Mouse (Mus musculus) MEL (cell line): ENCODE measurements at regions not wholly inside any gene's neighbourhood (a gene's known extent, or its start where the extent isn't known, plus 50 kb on each side); places are given as distances from the start of the nearest gene placed in this dataset.
"Not testable (repeated sequence)": the region's sequence is repeated elsewhere in the genome, so short reads cannot be mapped to it uniquely, and the experiment has no call there.

Experiments used
- DNase-seq: peaks from one replicate; pipeline ENCODE4 v3.0.0; 2011; ENCODE audit warnings: low read depth, low spot score
- H3K27ac ChIP-seq: 2 replicates; pipeline ENCODE4 v1.5.1; 2012; ENCODE audit warnings: low read depth, mild to moderate bottlenecking, control low read depth, low read length, moderate library complexity; ENCODE audit not compliant: control insufficient read depth
- H3K27me3 ChIP-seq, 2 experiments: fragments of 150-350 bp in 1 of 2; sonication (generic) in 1 of 2; 2 replicates each; pipeline ENCODE4 v1.6.1; 2012; ENCODE audit warnings: low read length in 2 of 2, mild to moderate bottlenecking in 2 of 2, improper control_type of control experiment in 1 of 2, moderate library complexity in 1 of 2; ENCODE audit not compliant: insufficient read depth in 2 of 2, control insufficient read depth in 1 of 2
- H3K36me3 ChIP-seq, 2 experiments: 2 replicates each; pipeline ENCODE4 v1.6.1; 2012 to 2014; ENCODE audit warnings: low read length in 2 of 2, improper control_type of control experiment in 1 of 2, inconsistent platforms in 1 of 2, mild to moderate bottlenecking in 1 of 2; ENCODE audit not compliant: insufficient read depth in 2 of 2, control insufficient read depth in 1 of 2
- H3K4me1 ChIP-seq, 2 experiments: fragments of 150-350 bp in 1 of 2; sonication (generic) in 1 of 2; 2 replicates each; pipeline ENCODE4 v1.6.1; 2012; ENCODE audit warnings: low read length in 2 of 2, improper control_type of control experiment in 1 of 2, mild to moderate bottlenecking in 1 of 2; ENCODE audit not compliant: insufficient read depth in 2 of 2, control insufficient read depth in 1 of 2
- H3K4me3 ChIP-seq, 2 experiments: fragments of 150-350 bp in 1 of 2; sonication (generic) in 1 of 2; 2 replicates each; pipeline ENCODE4 v1.5.1; 2012; ENCODE audit warnings: low read depth in 2 of 2, low read length in 2 of 2, mild to moderate bottlenecking in 2 of 2, moderate library complexity in 2 of 2, control low read depth in 1 of 2, improper control_type of control experiment in 1 of 2; ENCODE audit not compliant: control insufficient read depth in 1 of 2, insufficient read depth in 1 of 2
- H3K79me2 ChIP-seq: 2 replicates; pipeline ENCODE4 v1.6.1; 2012; ENCODE audit warnings: mild to moderate bottlenecking, low read length, moderate library complexity; ENCODE audit not compliant: control insufficient read depth, poor library complexity, insufficient read depth
- H3K9ac ChIP-seq: 2 replicates; pipeline ENCODE4 v1.6.1; 2012; ENCODE audit warnings: low read depth, mild to moderate bottlenecking, control low read depth, low read length, moderate library complexity; ENCODE audit not compliant: control insufficient read depth, poor library complexity, severe bottlenecking
- H3K9me3 ChIP-seq: fragments of 150-350 bp; sonication (generic); replicated peaks from 2 replicates; pipeline ENCODE4 v1.6.1; 2012; ENCODE audit warnings: mild to moderate bottlenecking, low read length, improper control_type of control experiment, moderate library complexity; ENCODE audit not compliant: insufficient read depth
- BHLHE40 ChIP-seq: IDR thresholded peaks from 2 replicates; pipeline ENCODE4 v1.6.1; 2012; ENCODE audit warnings: low read depth, mild to moderate bottlenecking, inconsistent platforms, low read length, improper control_type of control experiment, borderline replicate concordance
- E2F4 ChIP-seq: IDR thresholded peaks from 2 replicates; pipeline ENCODE4 v1.6.1; 2011; ENCODE audit warnings: low read depth, low read length, improper control_type of control experiment, borderline replicate concordance
- EP300 ChIP-seq, 2 experiments: IDR thresholded peaks; 2 replicates each; pipeline ENCODE4 v1.6.1; 2011; ENCODE audit warnings: improper control_type of control experiment in 2 of 2, low read length in 2 of 2, low read depth in 1 of 2, mild to moderate bottlenecking in 1 of 2
- ETS1 ChIP-seq: IDR thresholded peaks from 2 replicates; pipeline ENCODE4 v1.6.1; 2012; ENCODE audit warnings: low read depth, mild to moderate bottlenecking, inconsistent platforms, low read length, improper control_type of control experiment, moderate library complexity
- MAFK ChIP-seq: IDR thresholded peaks from 2 replicates; pipeline ENCODE4 v1.6.1; 2011; ENCODE audit warnings: low read depth, mild to moderate bottlenecking, low read length, improper control_type of control experiment, borderline replicate concordance
- MXI1 ChIP-seq: IDR thresholded peaks from 2 replicates; pipeline ENCODE4 v1.6.1; 2011; ENCODE audit warnings: mild to moderate bottlenecking, low read depth, low read length, improper control_type of control experiment
- NELFE ChIP-seq: IDR thresholded peaks from 2 replicates; pipeline ENCODE4 v1.6.1; 2011; ENCODE audit warnings: low read depth, low read length, improper control_type of control experiment
- POLR2AphosphoS5 ChIP-seq: IDR thresholded peaks from 2 replicates; pipeline ENCODE4 v1.6.1; 2012; ENCODE audit warnings: low read depth, borderline replicate concordance, mild to moderate bottlenecking, inconsistent platforms, low read length, moderate library complexity, mixed read lengths
- RCOR1 ChIP-seq: IDR thresholded peaks from 2 replicates; pipeline ENCODE4 v1.6.1; 2012; ENCODE audit warnings: low read depth, mild to moderate bottlenecking, inconsistent platforms, low read length, improper control_type of control experiment
- SMC3 ChIP-seq: IDR thresholded peaks from 2 replicates; pipeline ENCODE4 v1.6.1; 2011; ENCODE audit warnings: low read depth, low read length, improper control_type of control experiment
- TAL1 ChIP-seq: IDR thresholded peaks from 2 replicates; pipeline ENCODE4 v1.6.1; 2012; ENCODE audit warnings: mild to moderate bottlenecking, inconsistent platforms, low read length, moderate library complexity, mixed read lengths
- TBP ChIP-seq: IDR thresholded peaks from 2 replicates; pipeline ENCODE4 v1.8.0; 2011; ENCODE audit warnings: low read depth, low read length, improper control_type of control experiment
- TCF12 ChIP-seq: IDR thresholded peaks from 2 replicates; pipeline ENCODE4 v1.6.1; 2014; ENCODE audit warnings: low read depth, mild to moderate bottlenecking, inconsistent platforms, low read length, improper control_type of control experiment, moderate library complexity
- USF1 ChIP-seq: IDR thresholded peaks from 2 replicates; pipeline ENCODE4 v1.6.1; 2014; ENCODE audit warnings: low read depth, mild to moderate bottlenecking, inconsistent platforms, low read length, improper control_type of control experiment, moderate library complexity
- ZC3H11A ChIP-seq: IDR thresholded peaks from 2 replicates; pipeline ENCODE4 v1.6.1; 2012; ENCODE audit warnings: low read depth, mild to moderate bottlenecking, inconsistent platforms, low read length, improper control_type of control experiment
- ZKSCAN1 ChIP-seq: IDR thresholded peaks from 2 replicates; pipeline ENCODE4 v1.6.1; 2012; ENCODE audit warnings: low read depth, mild to moderate bottlenecking, inconsistent platforms, low read length, improper control_type of control experiment, moderate library complexity

- DNase-seq: no peak
- H3K27me3 ChIP-seq: no peaks in the 10 kb centered on the region; a peak in 1 of 4 replicates
- H3K27ac ChIP-seq: no peak overlapping the region
- no peak overlapping the region for H3K9ac ChIP-seq
- H3K79me2 ChIP-seq: no peaks in the 10 kb centered on the region
- H3K9me3 ChIP-seq: no peaks in the 10 kb centered on the region
- H3K4me1 ChIP-seq: no peaks in the 10 kb centered on the region
- H3K36me3 ChIP-seq: no peaks in the 10 kb centered on the region
- TF ChIP-seq TBP: no peak
- no peak for TF ChIP-seq ZKSCAN1
- TF ChIP-seq USF1: no peak
- no peak for TF ChIP-seq POLR2AphosphoS5
- TF ChIP-seq NELFE: no peak
- TF ChIP-seq ETS1: no peak
- no peak for TF ChIP-seq EP300 (IDR thresholded peaks at IDR 0.05; ENCODE audit: low read depth in 1 of 2, low read length in 2 of 2)
- no peak for TF ChIP-seq MXI1
- no peak for TF ChIP-seq MAFK
- TF ChIP-seq TAL1: no peak
- H3K4me3 ChIP-seq: no peak overlapping the region
These were observed 127.9 kb downstream of the Tpbg start for GRCm38 (mm10) chr9:85970076-85970475.

DNA sequence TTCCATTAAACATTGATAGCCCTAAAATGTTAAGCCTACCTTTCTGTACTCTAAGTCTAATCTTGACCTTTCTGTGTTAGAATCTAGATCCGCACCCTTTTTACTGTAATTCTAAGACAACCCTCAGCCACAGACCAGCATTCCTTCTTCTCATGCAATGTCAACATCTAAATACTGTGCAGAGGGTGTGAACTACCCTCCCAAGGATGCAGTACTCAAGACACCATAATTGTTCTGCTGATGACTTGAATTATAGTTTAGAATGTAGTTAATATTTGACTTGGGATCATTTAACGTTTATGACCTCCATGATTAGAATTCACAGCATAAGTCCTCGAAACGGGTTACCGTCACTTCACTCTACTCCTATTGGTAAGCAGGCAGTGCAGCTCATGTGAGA lies 139.2 kb downstream of the Tpbg start:
- Histone ChIP-seq H3K79me2 (no peaks in the 10 kb centered on the region), H3K36me3 (no peaks in the 10 kb centered on the region), H3K4me1 (no peaks in the 10 kb centered on the region), H3K27ac (no peak overlapping the region), H3K27me3 (no peaks in the 10 kb centered on the region), H3K9me3 (no peaks in the 10 kb centered on the region), H3K9ac (no peak overlapping the region), H3K4me3 (no peak overlapping the region)
- DNase-seq: no peak
- TF ChIP-seq SMC3: no peak
- no peak for TF ChIP-seq TAL1
- TF ChIP-seq EP300 (IDR thresholded peaks at IDR 0.05; ENCODE audit: low read depth in 1 of 2, low read length in 2 of 2): no peak
- no peak for TF ChIP-seq RCOR1
- TF ChIP-seq POLR2AphosphoS5: no peak
- TF ChIP-seq TCF12: no peak
- TF ChIP-seq BHLHE40: no peak
- TF ChIP-seq ZC3H11A: no peak
- TF ChIP-seq E2F4: no peak

DNA sequence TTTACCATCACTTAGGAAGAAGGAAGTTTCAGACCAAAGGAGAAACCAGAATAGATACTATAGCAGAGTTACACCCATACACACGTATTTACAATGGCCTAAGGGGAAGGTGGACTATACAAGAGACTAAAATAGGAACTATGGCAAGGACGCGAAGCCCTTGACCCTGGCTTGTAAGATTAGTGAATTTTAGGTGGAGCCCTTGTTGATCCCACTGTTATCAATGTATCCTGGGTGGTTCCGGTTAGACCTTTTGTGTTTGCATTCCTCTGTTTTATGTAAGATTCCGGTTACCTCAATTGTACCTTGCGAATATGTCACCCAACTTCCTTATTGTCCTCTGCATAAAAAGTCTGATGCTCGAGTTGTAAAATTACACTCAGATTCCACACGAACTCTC lies 141.3 kb downstream of the Tpbg start:
- H3K4me1 ChIP-seq, H3K27me3 ChIP-seq, DNase-seq, H3K27ac ChIP-seq, H3K9me3 ChIP-seq, H3K4me3 ChIP-seq, H3K79me2 ChIP-seq, H3K9ac ChIP-seq, H3K36me3 ChIP-seq: not testable (repeated sequence)
